Mouse (Mus musculus) cerebellum, adult 2 months (tissue): ENCODE measurements around the gene Nifk. TPM values are rescaled to one million over a fixed set of nuclear protein-coding genes. Genes with fewer than 3 reads are reported as not detected.

Experiments
- DNase-seq, 2 experiments: peaks; one replicate each; pipeline ENCODE4 v3.0.0; 2021
- H3K27ac ChIP-seq: fragments of 200-500 bp; 2 replicates; pipeline ENCODE4 v1.5.1; 2012; ENCODE audit warnings: low read length, control low read depth, inconsistent platforms; ENCODE audit not compliant: insufficient read depth
- H3K27me3 ChIP-seq: fragments of 200-500 bp; 2 replicates; pipeline ENCODE4 v1.6.1; 2012; ENCODE audit warnings: inconsistent platforms, mild to moderate bottlenecking, low read length, moderate library complexity; ENCODE audit not compliant: control insufficient read depth, insufficient read depth
- H3K4me1 ChIP-seq: fragments of 200-500 bp; 2 replicates; pipeline ENCODE4 v1.6.1; 2011; ENCODE audit warnings: low read length; ENCODE audit not compliant: control insufficient read depth, insufficient read depth
- H3K4me3 ChIP-seq: fragments of 200-500 bp; replicated peaks from 2 replicates; pipeline ENCODE3; 2011; ENCODE audit warnings: mild to moderate bottlenecking, low read depth, low read length, control low read depth; ENCODE audit not compliant: insufficient read depth
- CTCF ChIP-seq: fragments of 200-500 bp; IDR thresholded peaks from 2 replicates; pipeline ENCODE4 v1.5.1; 2011; ENCODE audit warnings: low read depth, mild to moderate bottlenecking, control low read depth, low read length, moderate library complexity, borderline replicate concordance; ENCODE audit not compliant: insufficient read depth
- POLR2A ChIP-seq: fragments of 200-500 bp; IDR thresholded peaks from 2 replicates; pipeline ENCODE4 v1.6.1; 2011; ENCODE audit warnings: low read length, control low read depth, borderline replicate concordance; ENCODE audit not compliant: insufficient read depth
- WGBS: fragments of 180-500 bp; shearing (Covaris S2); methylation state at CpG from one replicate; pipeline ENCODE4 v1.1.7; 2018; 5-methylcytosine and 5-hydroxymethylcytosine counted together
- polyA plus RNA-seq: library from polyadenylated mRNA; depleted of rRNA; stranded (reverse); fragments of >200 nt; gene quantifications from 2 replicates; pipeline ENCODE4 v1.2.3, GENCODE M21; 2012; rRNA removed

The Nifk gene
- polyA plus RNA-seq: 23.0 and 24.0 TPM in 2 replicates

- WGBS: under 1% methylated on average over 37 of the region's 37 CpGs
- H3K4me3 ChIP-seq: peak within 1 kb of the TSS; percentile 93
- TF ChIP-seq POLR2A (peak; percentile 48; the same call in 1 of the 2 replicates), CTCF (peak; percentile 69)
- DNase-seq: peak; percentile 92 to 94
- no peaks in the 10 kb centered on the region for H3K27me3 ChIP-seq
- H3K27ac ChIP-seq: 0 out of 2 replicates have a peak within 1 kb of the TSS, but pooled peaks have one; percentile 14
- H3K4me1 ChIP-seq: peaks cover 4% of the 10 kb centered on the region
Observed at GRCm38 (mm10) chr1:118321661-118322201, at the start of gene Nifk. Gene Nifk (plus strand): TSS chr1:118321839.

GRCm38 (mm10) chr1:118275139-118275538 lies 46.5 kb upstream of the Nifk start:
- DNase-seq: no peak
- Histone ChIP-seq H3K4me1 (no peaks in the 10 kb centered on the region), H3K27ac (no peak overlapping the region), H3K27me3 (no peaks in the 10 kb centered on the region), H3K4me3 (no peak overlapping the region)
- no peak for TF ChIP-seq CTCF
- no peak for TF ChIP-seq POLR2A
- 13% methylated on average over 2 of the region's 2 CpGs for WGBS

- TF ChIP-seq POLR2A: no peak
- no peak for TF ChIP-seq CTCF
- Histone ChIP-seq H3K4me3 (no peak overlapping the region), H3K4me1 (no peaks in the 10 kb centered on the region), H3K27me3 (no peaks in the 10 kb centered on the region), H3K27ac (no peak overlapping the region)
- WGBS: 89% methylated on average over 4 of the region's 4 CpGs
- DNase-seq: no peak
Observed at GRCm38 (mm10) chr1:118292291-118292690, 29.3 kb upstream of the Nifk start.

- WGBS: 97% methylated on average over 3 of the region's 3 CpGs
- no peak for TF ChIP-seq CTCF
- TF ChIP-seq POLR2A: no peak
Observed at GRCm38 (mm10) chr1:118294192-118294591, 27.4 kb upstream of the Nifk start.

GRCm38 (mm10) chr1:118294826-118295225 lies 26.8 kb upstream of the Nifk start:
- Histone ChIP-seq H3K27me3 (no peaks in the 10 kb centered on the region), H3K4me3 (no peak overlapping the region), H3K27ac (0 out of 2 replicates have a peak overlapping the region, but pooled peaks have one; percentile 13), H3K4me1 (no peaks in the 10 kb centered on the region)
- WGBS: 68% methylated on average over 5 of the region's 5 CpGs
- DNase-seq: no peak
- TF ChIP-seq POLR2A (no peak), CTCF (no peak)

More at GRCm38 (mm10) chr1:118294192-118294591, 27.4 kb upstream of the Nifk start:
- H3K4me1 ChIP-seq: no peaks in the 10 kb centered on the region
- H3K27ac ChIP-seq: no peak overlapping the region
- DNase-seq: no peak
- H3K4me3 ChIP-seq: no peak overlapping the region
- no peaks in the 10 kb centered on the region for H3K27me3 ChIP-seq

DNA sequence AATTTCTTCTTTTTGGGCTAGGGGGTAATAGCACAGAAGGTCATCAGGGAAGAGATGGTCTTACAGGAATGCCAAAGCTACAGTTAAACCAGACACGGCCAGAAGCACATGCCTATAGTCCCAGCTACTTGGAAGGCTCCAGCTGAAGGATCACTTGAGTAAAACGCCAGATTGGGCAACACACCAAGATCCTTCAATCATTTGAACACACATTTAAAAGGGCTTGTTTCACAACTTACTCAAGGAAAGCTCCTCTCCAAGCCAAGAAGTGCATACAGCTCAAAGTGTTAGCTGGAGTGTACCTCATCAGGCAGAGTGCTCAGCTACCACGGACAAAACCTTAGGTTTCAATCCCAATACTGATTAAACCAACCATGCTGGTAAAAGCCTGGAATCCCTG lies 25.0 kb upstream of the Nifk start:
- Histone ChIP-seq H3K27ac (no peak overlapping the region), H3K4me3 (no peak overlapping the region), H3K27me3 (no peaks in the 10 kb centered on the region), H3K4me1 (no peaks in the 10 kb centered on the region)
- 68% methylated on average over 3 of the region's 3 CpGs for WGBS
- no peak for TF ChIP-seq CTCF
- no peak for DNase-seq

DNA sequence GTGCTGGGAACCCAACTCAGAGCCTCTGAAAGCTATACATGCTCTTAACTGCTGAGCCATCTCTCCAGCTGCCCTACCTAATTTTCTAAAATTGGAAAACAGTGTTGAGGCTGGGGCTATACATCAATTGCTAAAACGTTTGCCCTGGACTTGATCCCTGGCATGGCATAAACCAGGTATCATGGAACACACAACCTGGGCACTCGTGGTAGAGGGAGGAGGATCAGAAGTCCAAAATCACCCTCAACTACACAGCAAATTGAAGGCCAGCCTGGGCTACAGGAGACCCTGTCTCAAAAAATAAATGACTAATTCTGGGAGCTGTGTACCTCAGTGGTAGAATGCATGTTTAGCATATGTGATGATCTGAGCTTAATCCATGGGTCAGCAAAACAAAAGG lies 23.9 kb upstream of the Nifk start:
- H3K4me1 ChIP-seq: no peaks in the 10 kb centered on the region
- no peak overlapping the region for H3K4me3 ChIP-seq
- no peaks in the 10 kb centered on the region for H3K27me3 ChIP-seq
- 98% methylated on average over 2 of the region's 2 CpGs for WGBS
- no peak for TF ChIP-seq POLR2A
- TF ChIP-seq CTCF: no peak
- no peak overlapping the region for H3K27ac ChIP-seq
- no peak for DNase-seq

DNA sequence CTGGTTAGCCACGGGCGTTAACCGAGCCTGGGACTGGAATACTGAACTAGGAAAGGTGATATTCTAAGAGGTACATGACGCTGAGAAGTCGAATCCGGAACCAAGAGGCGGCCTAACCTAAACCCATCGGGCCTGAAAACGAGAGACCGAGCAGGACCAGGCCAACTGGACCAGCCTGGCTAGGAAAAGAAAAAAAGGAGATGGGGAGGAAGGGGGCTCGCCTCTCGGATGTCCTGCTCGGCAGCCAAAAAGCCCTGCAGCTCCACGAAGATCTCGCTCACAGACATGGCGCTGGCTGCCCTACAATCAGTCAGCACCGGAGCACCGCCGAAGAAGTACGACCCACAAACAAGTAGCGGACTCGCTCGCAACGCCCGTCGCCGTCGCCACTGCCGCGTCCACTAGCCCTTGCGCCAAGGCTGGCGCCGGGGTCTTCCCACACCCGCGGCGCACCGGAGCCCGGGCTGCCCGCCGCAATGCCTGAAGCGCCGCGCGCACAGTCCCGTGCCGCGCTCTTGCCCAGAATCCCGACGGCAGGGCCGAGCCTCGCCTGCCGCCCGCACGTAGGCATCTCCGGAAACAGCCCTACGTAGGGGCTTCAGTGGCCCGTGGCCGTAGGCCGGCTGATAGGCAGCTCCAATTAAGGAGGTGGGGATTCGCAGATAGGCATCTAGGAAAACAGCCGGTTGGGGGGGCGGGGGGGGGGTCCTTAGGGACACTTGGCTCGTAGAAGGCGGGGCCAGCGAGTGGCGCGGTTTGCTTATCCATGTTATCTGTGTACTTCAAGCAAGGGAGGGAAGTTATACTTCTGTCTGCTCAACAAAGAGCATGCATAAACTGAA lies 10.6 kb upstream of the Nifk start:
- TF ChIP-seq CTCF (no peak), POLR2A (peak; percentile 80)
- Histone ChIP-seq H3K27me3 (no peaks in the 10 kb centered on the region), H3K27ac (peak overlapping the region; percentile 99), H3K4me1 (no peaks in the 10 kb centered on the region), H3K4me3 (peak overlapping the region; percentile 100)
- WGBS: under 1% methylated on average over 67 of the region's 67 CpGs
- peak; percentile 89 to 93 for DNase-seq
